Mouse (Mus musculus) myocyte (in vitro differentiated cells): ENCODE results near the gene Spef1.

Experiments used
- CEBPB ChIP-seq: IDR thresholded peaks from 2 replicates; pipeline ENCODE4 v1.6.1; 2011; ENCODE audit warnings: mild to moderate bottlenecking, moderate library complexity; ENCODE audit not compliant: poor library complexity, insufficient read depth, severe bottlenecking
- E2F4 ChIP-seq: IDR thresholded peaks from one replicate; pipeline ENCODE4 v1.6.1; 2011; ENCODE audit warnings: mild to moderate bottlenecking, control low read depth, moderate library complexity; ENCODE audit not compliant: insufficient read depth
- MAX ChIP-seq: IDR thresholded peaks from one replicate; pipeline ENCODE4 v1.6.1; 2011; ENCODE audit warnings: low read depth, mild to moderate bottlenecking, control low read depth
- MYOD1 ChIP-seq, 3 experiments: IDR thresholded peaks; one replicate each; pipeline ENCODE4 v1.6.1; 2011; ENCODE audit warnings: control low read depth in 2 of 3, low read depth in 2 of 3, mild to moderate bottlenecking in 2 of 3, moderate library complexity in 1 of 3; ENCODE audit not compliant: insufficient read length in 2 of 3, control insufficient read depth in 1 of 3
- MYOG ChIP-seq, 3 experiments: IDR thresholded peaks; one replicate each; pipeline ENCODE4 v1.6.1; 2011; ENCODE audit warnings: control low read depth in 2 of 3, low read depth in 2 of 3, mild to moderate bottlenecking in 2 of 3; ENCODE audit not compliant: insufficient read length in 2 of 3, control insufficient read depth in 1 of 3, insufficient read depth in 1 of 3
- POLR2A ChIP-seq: IDR thresholded peaks from one replicate; pipeline ENCODE4 v1.6.1; 2011; ENCODE audit warnings: low read depth, mild to moderate bottlenecking, control low read depth, moderate library complexity; ENCODE audit not compliant: insufficient read length
- POLR2AphosphoS2 ChIP-seq: IDR thresholded peaks from one replicate; pipeline ENCODE4 v1.6.1; 2011; ENCODE audit warnings: low read depth, control low read depth; ENCODE audit not compliant: insufficient read length
- REST ChIP-seq: IDR thresholded peaks from one replicate; pipeline ENCODE4 v1.6.1; 2011; ENCODE audit warnings: mild to moderate bottlenecking, control low read depth, moderate library complexity; ENCODE audit not compliant: insufficient read depth, insufficient read length
- TCF12 ChIP-seq: IDR thresholded peaks from one replicate; pipeline ENCODE4 v1.6.1; 2011; ENCODE audit warnings: mild to moderate bottlenecking, control low read depth; ENCODE audit not compliant: poor library complexity, insufficient read depth, severe bottlenecking
- TCF3 ChIP-seq: IDR thresholded peaks from one replicate; pipeline ENCODE4 v1.6.1; 2011; ENCODE audit warnings: low read depth, control low read depth; ENCODE audit not compliant: insufficient read length
- USF1 ChIP-seq: IDR thresholded peaks from one replicate; pipeline ENCODE4 v1.6.1; 2011; ENCODE audit warnings: low read depth, mild to moderate bottlenecking, control low read depth, moderate library complexity

- TF ChIP-seq MAX (no peak), CEBPB (no peak), POLR2A (no peak), POLR2AphosphoS2 (no peak), MYOD1 (IDR thresholded peaks at IDR 0.05; ENCODE audit: control insufficient read depth in 1 of 3, insufficient read length in 2 of 3, low read depth in 2 of 3) (no peak), TCF12 (no peak), USF1 (no peak), E2F4 (no peak), MYOG (IDR thresholded peaks at IDR 0.05; ENCODE audit: control insufficient read depth in 1 of 3, insufficient read depth in 1 of 3, insufficient read length in 2 of 3, low read depth in 2 of 3) (no peak), TCF3 (no peak), REST (no peak)
Observed at GRCm38 (mm10) chr2:131163924-131164323, 23.2 kb downstream of the Spef1 start.
